Mouse (Mus musculus) adrenal gland, postnatal 25 days (tissue): ENCODE data around the gene Lingo2. TPM values are rescaled to one million over a fixed set of nuclear protein-coding genes. Genes with fewer than 3 reads are reported as not detected.
"Not testable (repeated sequence)": the region's sequence is repeated elsewhere in the genome, so short reads cannot be mapped to it uniquely, and the experiment has no call there.

Experiments used
- DNase-seq: peaks from one replicate; pipeline ENCODE4 v3.0.0; 2021; ENCODE audit warnings: mixed read lengths
- total RNA-seq: library from RNA; stranded (reverse); gene quantifications from 2 replicates; pipeline ENCODE4 v1.2.3, GENCODE M21; 2021

The Lingo2 gene
- total RNA-seq, 1 experiment from 2014 or later, result 0.12 TPM

GRCm38 (mm10) chr4:35845140-35845539 lies 1106.4 kb downstream of the Lingo2 start:
- DNase-seq, result no peak

GRCm38 (mm10) chr4:35844518-35844917 lies 1107.0 kb downstream of the Lingo2 start:
- no peak for DNase-seq

- DNase-seq, result no peak
Observed at GRCm38 (mm10) chr4:35823322-35823870, 1128.2 kb downstream of the Lingo2 start.

- no peak for DNase-seq
Observed at GRCm38 (mm10) chr4:35820701-35821100, 1130.8 kb downstream of the Lingo2 start.

GRCm38 (mm10) chr4:35814698-35815097 lies 1136.8 kb downstream of the Lingo2 start:
- no peak for DNase-seq

GRCm38 (mm10) chr4:35807497-35808210 lies 1143.9 kb downstream of the Lingo2 start:
- no peak for DNase-seq

- DNase-seq, result no peak
Observed at GRCm38 (mm10) chr4:35806881-35807464, 1144.6 kb downstream of the Lingo2 start.

GRCm38 (mm10) chr4:35784255-35784921 lies 1167.2 kb downstream of the Lingo2 start:
- DNase-seq, result no peak

GRCm38 (mm10) chr4:35770810-35771209 lies 1180.7 kb downstream of the Lingo2 start:
- no peak for DNase-seq

GRCm38 (mm10) chr4:35766905-35767304 lies 1184.6 kb downstream of the Lingo2 start:
- DNase-seq, result no peak

- DNase-seq, result no peak
Observed at GRCm38 (mm10) chr4:35761181-35761580, 1190.4 kb downstream of the Lingo2 start.

- DNase-seq, result no peak
Observed at GRCm38 (mm10) chr4:35752121-35752860, 1199.3 kb downstream of the Lingo2 start.

- no peak for DNase-seq
Observed at GRCm38 (mm10) chr4:35746693-35747092, 1204.9 kb downstream of the Lingo2 start.

GRCm38 (mm10) chr4:35724774-35725173 lies 1226.8 kb downstream of the Lingo2 start:
- DNase-seq, result no peak

- no peak for DNase-seq
Observed at GRCm38 (mm10) chr4:35704126-35704525, 1247.4 kb downstream of the Lingo2 start.

GRCm38 (mm10) chr4:35702661-35703060 lies 1248.9 kb downstream of the Lingo2 start:
- DNase-seq, result no peak

GRCm38 (mm10) chr4:35695137-35695522 lies 1256.4 kb downstream of the Lingo2 start:
- DNase-seq, result no peak

GRCm38 (mm10) chr4:35694360-35695136 lies 1257.0 kb downstream of the Lingo2 start:
- no peak for DNase-seq

GRCm38 (mm10) chr4:35690521-35690920 lies 1261.0 kb downstream of the Lingo2 start:
- DNase-seq, result no peak

GRCm38 (mm10) chr4:35688498-35689240 lies 1262.9 kb downstream of the Lingo2 start:
- not testable (repeated sequence) for DNase-seq
